21 mouse cellular contexts compared by ENCODE assay signal in the genomic region with DNA sequence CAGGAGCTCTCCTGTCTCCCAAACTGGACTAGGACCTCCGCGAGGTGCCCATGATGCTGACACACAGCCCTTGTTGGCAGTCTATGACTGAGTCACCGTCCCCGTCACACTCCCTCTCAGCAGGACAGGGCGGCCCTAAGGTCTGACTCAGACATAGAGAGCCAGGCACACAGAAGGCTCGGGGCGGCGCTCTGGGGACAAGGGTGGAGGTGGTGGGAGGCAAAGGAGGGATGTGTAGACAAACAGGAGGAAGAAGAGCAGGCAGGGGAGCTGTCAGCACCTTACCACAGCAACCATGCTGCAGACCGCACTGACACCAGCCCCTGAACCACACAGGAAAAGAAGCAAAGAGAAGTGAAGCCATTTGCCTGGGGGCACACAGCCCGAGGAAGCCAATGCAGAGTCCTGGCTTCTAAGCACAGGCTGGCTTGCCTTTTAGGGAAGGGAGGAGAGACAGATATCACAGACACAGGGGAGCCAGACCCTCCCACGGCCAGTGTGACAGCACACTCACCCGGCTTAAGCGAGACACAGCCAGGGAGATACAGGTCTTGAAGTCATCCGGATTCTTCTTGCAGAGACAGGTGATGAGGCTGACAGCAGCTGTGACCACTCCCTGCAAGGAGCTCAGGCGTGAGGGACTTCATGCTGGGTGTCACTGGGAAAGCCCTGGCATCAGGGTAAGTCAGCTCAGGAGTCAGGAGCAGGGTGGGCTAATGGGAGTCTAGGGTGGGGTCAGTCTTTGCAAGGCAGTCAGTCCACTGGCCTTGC. TPM values are rescaled to one million over a fixed set of nuclear protein-coding genes. Genes with fewer than 3 reads are reported as not detected.
DNase-seq lines count a peak whose midpoint lies in the region; ATAC-seq and TF ChIP-seq lines count a peak whose summit lies in the region.
"Had no signal": no experiment of that assay in that cellular context is flagged by ENCODE, and none has a peak within 500 bp of the region (broad histone marks: within the 10 kb centered on the region; RNA-seq: fewer than 3 reads in every experiment).

No protein-coding gene starts in this region.

- H3K4me1 ChIP-seq in kidney, adult 2 months (ENCODE audit: control insufficient read depth, insufficient read depth, low read length): no peaks in the 10 kb centered on the region
- no peaks in the 10 kb centered on the region for H3K4me1 ChIP-seq in intestine, embryonic 16.5 days (ENCODE audit: control insufficient read depth, insufficient read depth, low read length)
- H3K4me1 ChIP-seq: embryonic facial prominence, embryonic 13.5 days; heart, embryonic 13.5 days; liver, embryonic 15.5 days; neural tube, embryonic 13.5 days had no signal

- no peak for TF ChIP-seq CTCF in kidney, adult 2 months (conservative IDR thresholded peaks at IDR 0.05; ENCODE audit: insufficient read depth, insufficient read length, low read depth, low read length)

- no peak overlapping the region for H3K4me2 ChIP-seq in intestine, embryonic 16.5 days (ENCODE audit: low read depth, low read length)
- H3K4me2 ChIP-seq: embryonic facial prominence, embryonic 13.5 days; heart, embryonic 13.5 days; hindbrain, embryonic 14.5 days; liver, embryonic 15.5 days; neural tube, embryonic 13.5 days had no signal

- H3K27ac ChIP-seq in kidney, adult 2 months (ENCODE audit: insufficient read depth, low read depth, low read length): no peak overlapping the region
- H3K27ac ChIP-seq in intestine, embryonic 16.5 days (ENCODE audit: low read length): no peak overlapping the region
- H3K27ac ChIP-seq: embryonic facial prominence, embryonic 13.5 days; heart, embryonic 13.5 days; hindbrain, embryonic 14.5 days; liver, embryonic 15.5 days; neural tube, embryonic 13.5 days had no signal

- WGBS in kidney, adult 2 months: 86% methylated on average over 15 of the region's 15 CpGs
- 90% methylated on average over 15 of the region's 15 CpGs for WGBS in intestine, embryonic 16.5 days

- ATAC-seq in common myeloid progenitor, adult 5-6 weeks (replicated peaks; ENCODE audit: low read depth, poor library complexity, severe bottlenecking): 0 out of 2 replicates have a peak, but pooled peaks have one; percentile 16
- ATAC-seq in intestine, embryonic 16.5 days: no peak
- ATAC-seq: forebrain, embryonic 14.5 days had no signal

- H3K9me3 ChIP-seq in intestine, embryonic 16.5 days (ENCODE audit: control insufficient read depth, low read length): no peaks in the 10 kb centered on the region
- H3K9me3 ChIP-seq: embryonic facial prominence, embryonic 13.5 days; heart, embryonic 13.5 days; liver, embryonic 15.5 days; neural tube, embryonic 13.5 days had no signal

- DNase-seq in adrenal gland, adult (ENCODE audit: inconsistent age in 2 of 2, low spot score in 1 of 2): peak; percentile 89 to 91
- DNase-seq in adrenal gland, postnatal 4 days (ENCODE audit: low spot score in 2 of 2): no peak
- peak; percentile 36 for DNase-seq in thymus, postnatal 14 days
- DNase-seq in thymus, adult 18-20 months: no peak
- no peak for DNase-seq in right cerebral cortex, postnatal 25 days
- no peak for DNase-seq in kidney, adult 2 months
- DNase-seq: cerebellum, adult 8-10 months; gastrocnemius, postnatal 10 days; kidney, adult 9 months; lung, postnatal 36 days; midbrain, embryonic 14.5 days had no signal

- H3K36me3 ChIP-seq in kidney, adult 2 months (ENCODE audit: control insufficient read depth, insufficient read depth, low read length): no peaks in the 10 kb centered on the region
- H3K36me3 ChIP-seq in intestine, embryonic 16.5 days (ENCODE audit: control insufficient read depth, insufficient read depth, low read length): peaks cover 42% of the 10 kb centered on the region

- H3K27me3 ChIP-seq in kidney, adult 2 months (replicated peaks; ENCODE audit: control insufficient read depth, insufficient read depth, low read length): no peaks in the 10 kb centered on the region
- H3K27me3 ChIP-seq in intestine, embryonic 16.5 days (replicated peaks; ENCODE audit: control insufficient read depth, insufficient read depth, low read length): no peaks in the 10 kb centered on the region
- H3K27me3 ChIP-seq: embryonic facial prominence, embryonic 13.5 days; heart, embryonic 13.5 days; liver, embryonic 15.5 days; neural tube, embryonic 13.5 days had no signal

- TF ChIP-seq POLR2A in kidney, adult 2 months (IDR thresholded peaks at IDR 0.05; ENCODE audit: low read depth, low read length): no peak

- H3K4me3 ChIP-seq in kidney, adult 2 months (ENCODE audit: insufficient read depth, low read depth, low read length): no peak overlapping the region
- H3K4me3 ChIP-seq in intestine, embryonic 16.5 days (ENCODE audit: low read length): no peak overlapping the region
- H3K4me3 ChIP-seq: embryonic facial prominence, embryonic 13.5 days; heart, embryonic 13.5 days; liver, embryonic 15.5 days; neural tube, embryonic 13.5 days had no signal

- no peak overlapping the region for H3K9ac ChIP-seq in intestine, embryonic 16.5 days (ENCODE audit: low read depth, low read length)
- H3K9ac ChIP-seq: embryonic facial prominence, embryonic 13.5 days; heart, embryonic 13.5 days; hindbrain, embryonic 14.5 days; liver, embryonic 15.5 days; neural tube, embryonic 13.5 days had no signal

RNA-seq across cellular contexts. Expression of gene Fuz, which starts 13.0 kb away (rescaled TPM):
- 10 to 100 TPM; 24.6 to 26.7 TPM for total RNA-seq in adrenal gland, postnatal 4 days (2021)
- 14.7 and 28.1 TPM in 2 replicates for total RNA-seq in common myeloid progenitor, adult 5-6 weeks (2017)
- 59.2 and 70.9 TPM in 2 replicates for polyA plus RNA-seq in kidney, adult 2 months (2012; rRNA removed)
- polyA plus RNA-seq in intestine, embryonic 16.5 days (2015; fragmentation: Nextera tagmentation; extraction: Ambion mirVana): 18.2 and 19.4 TPM in 2 replicates

RNA-seq across cellular contexts. Expression of gene Med25, which starts 16.4 kb away (rescaled TPM):
- total RNA-seq in adrenal gland, postnatal 4 days (2021): 100 to 1,000 TPM; 117 to 121 TPM
- total RNA-seq in common myeloid progenitor, adult 5-6 weeks (2017): 12.3 and 13.3 TPM in 2 replicates
- 164 and 181 TPM in 2 replicates for polyA plus RNA-seq in kidney, adult 2 months (2012; rRNA removed)
- polyA plus RNA-seq in intestine, embryonic 16.5 days (2015; fragmentation: Nextera tagmentation; extraction: Ambion mirVana): 86.6 and 98.5 TPM in 2 replicates

RNA-seq across cellular contexts. Expression of gene Ap2a1, which starts 20.4 kb away (rescaled TPM):
- 100 to 1,000 TPM in 1 of 2 experiments, 10 to 100 TPM in 1; 99.9 to 107 TPM for total RNA-seq in adrenal gland, postnatal 4 days (2021)
- total RNA-seq in common myeloid progenitor, adult 5-6 weeks (2017): 22.4 and 31.1 TPM in 2 replicates
- polyA plus RNA-seq in kidney, adult 2 months (2012; rRNA removed): 58.0 and 70.6 TPM in 2 replicates
- 56.8 and 61.2 TPM in 2 replicates for polyA plus RNA-seq in intestine, embryonic 16.5 days (2015; fragmentation: Nextera tagmentation; extraction: Ambion mirVana)

RNA-seq across cellular contexts. Expression of gene Tsks, which starts 34.1 kb away (rescaled TPM):
- under 1 TPM in 1 of 2 experiments, not detected in 1; 0.39 TPM for total RNA-seq in adrenal gland, postnatal 4 days (2021)
- total RNA-seq in common myeloid progenitor, adult 5-6 weeks (2017): not detected in 2 replicates
- 0.11 and 0.65 TPM in 2 replicates for polyA plus RNA-seq in kidney, adult 2 months (2012; rRNA removed)
- polyA plus RNA-seq in intestine, embryonic 16.5 days (2015; fragmentation: Nextera tagmentation; extraction: Ambion mirVana): 0.28 TPM in 1 of 2 replicates, not detected in the other
- total RNA-seq: adrenal gland, adult 18-20 months; gastrocnemius, postnatal 10 days; MEL had no signal
- polyA plus RNA-seq: forebrain, embryonic 14.5 days; liver, embryonic 15.5 days; midbrain, embryonic 14.5 days had no signal

RNA-seq across cellular contexts. Expression of gene Ptov1, which starts 39.3 kb away (rescaled TPM):
- total RNA-seq in adrenal gland, postnatal 4 days (2021): 100 to 1,000 TPM; 385 to 394 TPM
- total RNA-seq in common myeloid progenitor, adult 5-6 weeks (2017): 31.7 and 39.4 TPM in 2 replicates
- 212 and 221 TPM in 2 replicates for polyA plus RNA-seq in kidney, adult 2 months (2012; rRNA removed)
- polyA plus RNA-seq in intestine, embryonic 16.5 days (2015; fragmentation: Nextera tagmentation; extraction: Ambion mirVana): 71.8 and 159 TPM in 2 replicates

Comparison
In these comparisons a context has a peak if more than half of its experiments do, and no peak if none do; other contexts are left out.
1. DNase-seq: peak in adrenal gland, adult (2 of 2) and thymus, postnatal 14 days (single experiment); none in adrenal gland, postnatal 4 days (0 of 2), thymus, adult 18-20 months (0 of 2), right cerebral cortex, postnatal 25 days (single experiment) and kidney, adult 2 months (single experiment).